Mouse (Mus musculus): Measurements from ENCODE around the gene Dock4. TPM values are rescaled to one million over a fixed set of nuclear protein-coding genes. Genes with fewer than 3 reads are reported as not detected.

The Dock4 gene
- polyA plus RNA-seq, 1 experiment from 2014 or later, result 1.8 TPM

DNA sequence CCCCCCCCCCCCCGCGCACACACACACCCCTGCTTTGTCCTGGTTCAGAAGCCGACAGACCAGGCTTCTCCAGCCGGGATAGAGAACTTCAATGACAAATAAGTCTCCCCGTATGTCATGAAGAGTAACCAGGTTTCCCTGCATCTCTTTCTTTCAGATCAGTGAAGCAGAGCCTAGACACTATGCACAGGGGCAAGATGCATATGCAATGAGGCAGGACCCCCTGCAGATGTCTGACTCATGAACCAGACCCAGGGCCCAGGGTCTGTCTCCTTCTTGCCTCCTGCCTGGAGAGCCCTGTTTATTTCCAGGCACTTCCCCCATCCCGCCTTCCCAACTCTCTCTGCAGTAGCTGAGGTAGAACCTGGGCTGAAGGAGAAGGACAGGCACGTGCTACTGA is 448.0 kb downstream of the Dock4 start:
- Histone ChIP-seq H3K4me1 (replicated peaks; ENCODE audit: control insufficient read depth, insufficient read depth, low read length) (no peaks in the 10 kb centered on the region), H3K4me3 (ENCODE audit: low read depth, low read length) (no peak overlapping the region), H3K9ac (ENCODE audit: low read depth, low read length) (no peak overlapping the region), H3K27ac (ENCODE audit: low read depth, low read length) (no peak overlapping the region), H3K36me3 (ENCODE audit: control insufficient read depth, insufficient read depth) (no peaks in the 10 kb centered on the region), H3K27me3 (replicated peaks; ENCODE audit: control insufficient read depth, insufficient read depth, low read length) (no peaks in the 10 kb centered on the region), H3K4me2 (replicated peaks; ENCODE audit: low read depth) (no peak overlapping the region), H3K9me3 (ENCODE audit: control insufficient read depth) (no peaks in the 10 kb centered on the region)
- no peak for ATAC-seq
- WGBS, result 69% methylated on average over 5 of the region's 7 CpGs
- TF ChIP-seq CTCF (IDR thresholded peaks at IDR 0.05; ENCODE audit: low read depth), result no peak

- 90% methylated on average over 5 of the region's 5 CpGs for WGBS
- no peak overlapping the region for H3K4me3 ChIP-seq (ENCODE audit: low read depth, low read length)
- no peaks in the 10 kb centered on the region for H3K36me3 ChIP-seq (ENCODE audit: control insufficient read depth, insufficient read depth)
- H3K4me2 ChIP-seq (replicated peaks; ENCODE audit: low read depth), result no peak overlapping the region
- H3K9ac ChIP-seq (ENCODE audit: low read depth, low read length), result no peak overlapping the region
- H3K4me1 ChIP-seq (replicated peaks; ENCODE audit: control insufficient read depth, insufficient read depth, low read length), result no peaks in the 10 kb centered on the region
- H3K27ac ChIP-seq (ENCODE audit: low read depth, low read length), result no peak overlapping the region
- no peak for ATAC-seq
- no peaks in the 10 kb centered on the region for H3K27me3 ChIP-seq (replicated peaks; ENCODE audit: control insufficient read depth, insufficient read depth, low read length)
- H3K9me3 ChIP-seq (ENCODE audit: control insufficient read depth), result no peaks in the 10 kb centered on the region
- no peak for TF ChIP-seq CTCF (IDR thresholded peaks at IDR 0.05; ENCODE audit: low read depth)
Observed at GRCm38 (mm10) chr12:40894695-40895094, 448.9 kb downstream of the Dock4 start.

Other genes starting within 250 kb of the Dock4 start
- not detected in 2 replicates for gene Lsmem1, start 246.5 kb upstream of the Dock4 start, polyA plus RNA-seq (2015; fragmentation: Nextera tagmentation; extraction: Ambion mirVana)
- 98.3 and 113 TPM in 2 replicates for gene Ifrd1, start 197.4 kb upstream of the Dock4 start, polyA plus RNA-seq (2015; fragmentation: Nextera tagmentation; extraction: Ambion mirVana)
- gene Zfp277, start 50 bp upstream of the Dock4 start, polyA plus RNA-seq (2015; fragmentation: Nextera tagmentation; extraction: Ambion mirVana), result 19.5 and 19.9 TPM in 2 replicates